Mouse (Mus musculus) lung, embryonic 14.5 days (tissue): ENCODE data around the gene Bpifc. TPM values are rescaled to one million over a fixed set of nuclear protein-coding genes. Genes with fewer than 3 reads are reported as not detected.
A peak's percentile ranks its signal among the peaks of the same experiment; 100 is the strongest.

Experiments
- ATAC-seq: fragments of 200-750 bp; cut with Nextera tagmentation; 2 replicates; pipeline ENCODE4 v1.8.0; 2017; ENCODE audit warnings: mild to moderate bottlenecking, moderate TSS enrichment, moderate library complexity; ENCODE audit not compliant: insufficient read depth
- DNase-seq: peaks from one replicate; pipeline ENCODE4 v3.0.0-alpha.2; 2015
- H3K27ac ChIP-seq: fragments of 300-500 bp; sonication (generic); 2 replicates; pipeline ENCODE4 v1.5.1; 2014; ENCODE audit warnings: low read depth, mild to moderate bottlenecking, moderate library complexity
- H3K27me3 ChIP-seq: fragments of 300-500 bp; sonication (generic); 2 replicates; pipeline ENCODE4 v1.6.1; 2014; ENCODE audit warnings: low read length, control low read depth; ENCODE audit not compliant: insufficient read depth
- H3K36me3 ChIP-seq: fragments of 300-500 bp; sonication (generic); 2 replicates; pipeline ENCODE4 v1.6.1; 2014; ENCODE audit warnings: control low read depth; ENCODE audit not compliant: insufficient read depth
- H3K4me1 ChIP-seq: fragments of 300-500 bp; sonication (generic); 2 replicates; pipeline ENCODE4 v1.6.1; 2014; ENCODE audit warnings: antibody characterized with exemption, control low read depth; ENCODE audit not compliant: insufficient read depth
- H3K4me2 ChIP-seq: fragments of 300-500 bp; sonication (generic); 2 replicates; pipeline ENCODE4 v1.6.1; 2014; ENCODE audit warnings: mild to moderate bottlenecking
- H3K4me3 ChIP-seq: fragments of 300-500 bp; sonication (generic); 2 replicates; pipeline ENCODE4 v1.5.1; 2014; ENCODE audit warnings: low read depth, low read length
- H3K9ac ChIP-seq: fragments of 300-500 bp; sonication (generic); 2 replicates; pipeline ENCODE4 v1.6.1; 2014
- H3K9me3 ChIP-seq: fragments of 300-500 bp; sonication (generic); 2 replicates; pipeline ENCODE4 v1.6.1; 2016; ENCODE audit warnings: low read depth, low read length, control low read depth
- CTCF ChIP-seq: IDR thresholded peaks from 2 replicates; pipeline ENCODE4 v1.5.1; 2016; ENCODE audit warnings: antibody characterized with exemption, low read depth
- WGBS: fragments of 180-500 bp; shearing (Covaris S2); extraction: QIAGEN DNeasy Blood & Tissue Kit; methylation state at CpG from one replicate; pipeline ENCODE4 v1.1.7; 2014; 5-methylcytosine and 5-hydroxymethylcytosine counted together
- polyA plus RNA-seq: library from polyadenylated mRNA; unstranded; fragments of >200 nt; fragmentation: Nextera tagmentation; extraction: Ambion mirVana; gene quantifications from 2 replicates; pipeline ENCODE4 v1.2.1, GENCODE M21; 2014

Gene Bpifc
- polyA plus RNA-seq, 1 experiment from 2014 or later, result 0.08 TPM

DNA sequence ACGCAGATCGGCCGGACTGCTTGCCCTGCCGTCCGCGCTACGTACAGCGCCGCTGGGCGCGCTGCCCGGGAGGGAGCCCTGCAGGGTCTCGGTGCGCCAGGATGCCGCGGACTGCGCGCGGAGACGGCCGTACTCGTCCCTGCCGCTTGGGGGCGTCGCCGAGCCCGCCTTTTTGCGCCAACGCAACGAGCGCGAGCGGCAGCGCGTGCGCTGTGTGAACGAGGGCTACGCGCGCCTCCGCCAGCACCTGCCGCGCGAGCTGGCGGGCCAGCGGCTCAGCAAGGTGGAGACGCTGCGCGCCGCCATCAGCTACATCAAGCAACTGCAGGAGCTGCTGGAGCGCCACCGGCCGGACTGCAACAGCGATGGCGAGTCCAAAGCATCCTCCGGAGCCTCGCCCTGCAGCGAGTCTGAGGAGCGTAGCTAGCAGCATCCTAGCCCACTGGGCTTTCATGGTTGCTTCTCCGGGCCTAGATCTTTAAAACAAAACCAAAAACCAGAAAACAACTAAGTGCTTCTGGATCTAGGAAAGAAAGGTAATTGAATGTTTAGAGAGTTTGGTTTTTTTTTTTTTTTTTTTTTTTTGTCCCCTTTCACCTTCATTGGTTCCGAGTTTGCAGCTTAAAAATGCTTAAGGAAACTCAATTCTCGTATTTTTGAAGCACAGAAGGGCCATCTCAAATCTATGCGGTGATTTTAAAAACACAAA lies 83.0 kb downstream of the Bpifc start:
- Histone ChIP-seq H3K36me3 (no peaks in the 10 kb centered on the region), H3K27ac (no peak overlapping the region), H3K27me3 (peaks cover 20% of the 10 kb centered on the region), H3K4me3 (peak overlapping the region; percentile 47), H3K9me3 (no peaks in the 10 kb centered on the region), H3K4me1 (no peaks in the 10 kb centered on the region), H3K9ac (peak overlapping the region; percentile 41), H3K4me2 (peak overlapping the region; percentile 96)
- ATAC-seq (peak; percentile 85), DNase-seq (peak; percentile 78)
- TF ChIP-seq CTCF, result peak; percentile 41; the same call in 1 of the 2 replicates
- WGBS, result 1% methylated on average over 63 of the region's 63 CpGs

DNA sequence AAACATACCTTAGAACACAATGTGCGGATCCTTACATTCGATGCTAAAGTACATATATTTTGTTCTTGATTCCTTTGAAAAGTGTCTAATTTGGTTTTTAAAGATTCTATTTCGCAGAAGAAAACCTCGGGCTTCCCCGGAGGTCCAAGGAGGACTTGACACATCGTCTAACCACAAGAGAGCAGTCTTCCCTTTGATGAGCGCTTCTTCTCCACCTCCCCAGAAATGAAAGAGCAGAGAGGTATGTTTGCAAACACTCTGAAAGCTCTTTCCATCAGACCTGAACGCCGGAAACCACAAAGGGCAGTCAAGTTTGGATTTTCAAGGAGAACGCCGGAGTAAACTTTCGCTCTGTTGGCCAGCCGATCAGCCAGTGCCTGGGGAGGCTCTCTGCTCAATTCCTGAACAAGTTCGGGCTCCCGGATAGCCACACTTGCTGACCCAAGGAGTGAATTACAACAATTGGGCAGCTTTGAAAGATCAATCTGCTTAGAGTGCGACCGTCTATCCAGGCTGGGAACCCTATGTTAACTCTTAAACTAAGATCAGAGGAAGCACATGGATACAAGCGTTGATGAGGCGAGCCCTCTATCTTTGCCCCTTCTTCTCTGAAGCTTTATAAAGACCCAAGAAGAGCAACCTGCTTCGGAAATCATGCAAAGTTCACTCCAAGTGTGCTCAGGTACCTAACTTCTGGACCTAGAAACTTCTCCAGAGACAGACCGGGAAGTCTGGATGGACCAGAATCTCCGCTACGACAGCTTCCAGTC lies 83.8 kb downstream of the Bpifc start, which contains the start of gene Ascl4:
Ascl4 (plus strand) TSS at position 6 of the 770 bp plus-strand sequence.
- no peak for TF ChIP-seq CTCF
- WGBS, result 2% methylated on average over 23 of the region's 23 CpGs
- H3K9me3 ChIP-seq, result no peaks in the 10 kb centered on the region
- H3K4me3 ChIP-seq, result peak within 1 kb of the TSS; percentile 47
- H3K36me3 ChIP-seq, result no peaks in the 10 kb centered on the region
- H3K4me2 ChIP-seq, result peak within 1 kb of the TSS; percentile 96
- peaks cover 20% of the 10 kb centered on the region for H3K27me3 ChIP-seq
- ATAC-seq (no peak), DNase-seq (peak; percentile 26)
- no peaks in the 10 kb centered on the region for H3K4me1 ChIP-seq
- H3K27ac ChIP-seq, result no peak within 1 kb of the TSS
- peak within 1 kb of the TSS; percentile 41 for H3K9ac ChIP-seq

DNA sequence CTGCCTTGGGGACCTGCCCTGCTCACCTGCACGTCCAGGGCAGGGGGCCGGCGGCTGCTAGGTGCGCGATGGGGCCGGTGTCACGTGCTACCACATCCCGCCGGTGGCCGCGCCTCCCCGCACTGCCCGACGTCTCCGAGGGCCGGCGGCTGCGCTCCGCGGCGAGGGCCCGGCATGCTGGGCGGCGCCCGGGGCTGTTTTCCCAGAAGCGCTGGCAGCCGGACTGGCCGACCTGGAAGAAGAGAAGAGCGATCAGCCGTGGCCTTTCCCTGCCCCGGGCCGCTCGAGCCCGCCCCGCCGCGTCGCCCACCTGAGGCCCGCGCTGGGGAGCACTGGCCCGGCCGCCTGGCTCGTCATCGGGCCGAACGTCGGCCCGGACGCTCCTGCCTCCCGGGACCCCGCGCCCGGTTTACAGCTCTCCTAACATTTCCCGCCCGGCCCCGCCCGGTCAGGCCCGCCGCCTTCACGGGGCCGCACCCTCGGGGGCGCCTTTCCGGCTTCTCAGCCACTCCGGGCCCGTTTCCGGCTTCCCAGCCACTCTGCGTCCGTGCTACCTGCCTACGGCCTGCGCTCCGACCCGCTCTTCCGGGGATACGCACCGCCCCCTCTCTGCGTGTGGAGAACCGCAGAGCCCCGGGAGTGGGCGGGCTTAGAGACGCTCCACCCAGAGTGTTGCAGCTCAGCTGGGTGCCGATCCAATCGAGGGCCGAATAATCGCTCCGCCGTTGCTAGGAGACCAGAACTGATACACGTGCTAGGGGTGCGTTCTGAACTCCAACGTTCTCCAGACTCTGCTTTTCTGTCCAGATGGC lies 95.0 kb downstream of the Bpifc start, which contains the start of gene Prdm4:
Prdm4 (minus strand) TSS at position 645 of the 812 bp plus-strand sequence.
- H3K4me3 ChIP-seq, result peak within 1 kb of the TSS; percentile 93
- under 1% methylated on average over 83 of the region's 90 CpGs for WGBS
- H3K36me3 ChIP-seq, result peaks cover 27% of the 10 kb centered on the region
- DNase-seq (peak; percentile 99), ATAC-seq (peak; percentile 100)
- peak within 1 kb of the TSS; percentile 82 for H3K9ac ChIP-seq
- peak within 1 kb of the TSS; percentile 83 for H3K27ac ChIP-seq
- no peaks in the 10 kb centered on the region for H3K9me3 ChIP-seq
- no peaks in the 10 kb centered on the region for H3K27me3 ChIP-seq
- H3K4me1 ChIP-seq, result 0 out of 2 replicates have a peak, but pooled peaks cover 4% of the 10 kb centered on the region
- peak; percentile 48 for TF ChIP-seq CTCF
- peak within 1 kb of the TSS; percentile 81 for H3K4me2 ChIP-seq

Other genes with a start within 250 kb of the Bpifc start
- 109 and 111 TPM in 2 replicates for gene Pwp1, start 182.4 kb downstream of the Bpifc start, polyA plus RNA-seq
- gene Prdm4, start 94.8 kb downstream of the Bpifc start, polyA plus RNA-seq, result 25.0 and 25.6 TPM in 2 replicates
- 0.17 and 0.88 TPM in 2 replicates for gene Ascl4, start 84.2 kb downstream of the Bpifc start, polyA plus RNA-seq
- 178 and 186 TPM in 2 replicates for gene Rtcb, start 54.1 kb downstream of the Bpifc start, polyA plus RNA-seq
- gene Fbxo7, start 10.1 kb upstream of the Bpifc start, polyA plus RNA-seq, result 21.3 and 22.1 TPM in 2 replicates